Mouse (Mus musculus): Measurements from ENCODE around the gene Nkx2-3. TPM values are rescaled to one million over a fixed set of nuclear protein-coding genes. Genes with fewer than 3 reads are reported as not detected.
A peak's percentile ranks its signal among the peaks of the same experiment; 100 is the strongest.

Nkx2-3 gene
- polyA plus RNA-seq, 1 experiment from 2014 or later = 31.4 TPM

- Histone ChIP-seq H3K4me3 (replicated peaks) (peak overlapping the region; percentile 41), H3K27me3 (replicated peaks) (peaks cover 88% of the 10 kb centered on the region), H3K9ac (no peak overlapping the region), H3K36me3 (no peaks in the 10 kb centered on the region), H3K4me2 (peak overlapping the region; percentile 52), H3K4me1 (peaks cover 24% of the 10 kb centered on the region), H3K27ac (no peak overlapping the region), H3K9me3 (no peaks in the 10 kb centered on the region)
- ATAC-seq (ENCODE audit: insufficient read depth, low FRiP score, low read depth) = no peak
- under 1% methylated on average over 92 of the region's 92 CpGs for WGBS
Observed at GRCm38 (mm10) chr19:43614341-43615073, 2.4 kb downstream of the Nkx2-3 start.

- Histone ChIP-seq H3K4me2 (peak overlapping the region; percentile 52), H3K9ac (no peak overlapping the region), H3K4me1 (peaks cover 24% of the 10 kb centered on the region), H3K27me3 (replicated peaks) (peaks cover 89% of the 10 kb centered on the region), H3K36me3 (no peaks in the 10 kb centered on the region), H3K27ac (no peak overlapping the region), H3K4me3 (replicated peaks) (peak overlapping the region; percentile 41), H3K9me3 (no peaks in the 10 kb centered on the region)
- 2% methylated on average over 19 of the region's 20 CpGs for WGBS
- ATAC-seq (ENCODE audit: insufficient read depth, low FRiP score, low read depth) = no peak
Observed at GRCm38 (mm10) chr19:43615074-43615445, 2.9 kb downstream of the Nkx2-3 start.

- Histone ChIP-seq H3K9ac (0 out of 2 replicates have a peak overlapping the region, but pooled peaks have one; percentile 0), H3K27me3 (replicated peaks) (peaks cover 96% of the 10 kb centered on the region), H3K27ac (0 out of 2 replicates have a peak overlapping the region, but pooled peaks have one; percentile 4), H3K9me3 (no peaks in the 10 kb centered on the region), H3K4me1 (peaks cover 24% of the 10 kb centered on the region), H3K36me3 (no peaks in the 10 kb centered on the region), H3K4me3 (replicated peaks) (peak overlapping the region; percentile 41), H3K4me2 (peak overlapping the region; percentile 52)
- no peak for ATAC-seq (ENCODE audit: insufficient read depth, low FRiP score, low read depth)
- 3% methylated on average over 33 of the region's 34 CpGs for WGBS
Observed at GRCm38 (mm10) chr19:43615571-43616414, 3.7 kb downstream of the Nkx2-3 start.

GRCm38 (mm10) chr19:43616415-43616861 lies 4.3 kb downstream of the Nkx2-3 start:
- H3K9ac ChIP-seq = no peak overlapping the region
- under 1% methylated on average over 35 of the region's 35 CpGs for WGBS
- H3K9me3 ChIP-seq = no peaks in the 10 kb centered on the region
- 0 out of 2 replicates have a peak overlapping the region, but pooled peaks have one; percentile 4 for H3K27ac ChIP-seq
- H3K4me2 ChIP-seq = peak overlapping the region; percentile 52
- H3K4me3 ChIP-seq (replicated peaks) = peak overlapping the region; percentile 41
- peaks cover 95% of the 10 kb centered on the region for H3K27me3 ChIP-seq (replicated peaks)
- no peaks in the 10 kb centered on the region for H3K36me3 ChIP-seq
- peaks cover 24% of the 10 kb centered on the region for H3K4me1 ChIP-seq
- no peak for ATAC-seq (ENCODE audit: insufficient read depth, low FRiP score, low read depth)

- peaks cover 24% of the 10 kb centered on the region for H3K4me1 ChIP-seq
- peak overlapping the region; percentile 41 for H3K4me3 ChIP-seq (replicated peaks)
- H3K9me3 ChIP-seq = no peaks in the 10 kb centered on the region
- peaks cover 95% of the 10 kb centered on the region for H3K27me3 ChIP-seq (replicated peaks)
- H3K9ac ChIP-seq = no peak overlapping the region
- peak overlapping the region; percentile 52 for H3K4me2 ChIP-seq
- under 1% methylated on average over 12 of the region's 12 CpGs for WGBS
- ATAC-seq (ENCODE audit: insufficient read depth, low FRiP score, low read depth) = no peak
- no peaks in the 10 kb centered on the region for H3K36me3 ChIP-seq
- H3K27ac ChIP-seq = no peak overlapping the region
Observed at GRCm38 (mm10) chr19:43616889-43617288, 4.8 kb downstream of the Nkx2-3 start.

GRCm38 (mm10) chr19:43617761-43618349 lies 5.7 kb downstream of the Nkx2-3 start:
- peaks cover 16% of the 10 kb centered on the region; the same call in 1 of the 2 replicates for H3K4me1 ChIP-seq
- peaks cover 94% of the 10 kb centered on the region for H3K27me3 ChIP-seq (replicated peaks)
- no peak overlapping the region for H3K4me2 ChIP-seq
- no peak overlapping the region for H3K4me3 ChIP-seq (replicated peaks)
- no peak overlapping the region for H3K9ac ChIP-seq
- no peak overlapping the region for H3K27ac ChIP-seq
- H3K9me3 ChIP-seq = no peaks in the 10 kb centered on the region
- 48% methylated on average over 10 of the region's 10 CpGs for WGBS
- ATAC-seq (ENCODE audit: insufficient read depth, low FRiP score, low read depth) = no peak
- H3K36me3 ChIP-seq = no peaks in the 10 kb centered on the region

GRCm38 (mm10) chr19:43618505-43619030 lies 6.4 kb downstream of the Nkx2-3 start:
- Histone ChIP-seq H3K4me2 (no peak overlapping the region), H3K27ac (no peak overlapping the region), H3K4me3 (replicated peaks) (no peak overlapping the region), H3K27me3 (replicated peaks) (peaks cover 93% of the 10 kb centered on the region), H3K4me1 (peaks cover 15% of the 10 kb centered on the region; the same call in 1 of the 2 replicates), H3K9me3 (no peaks in the 10 kb centered on the region), H3K9ac (no peak overlapping the region), H3K36me3 (no peaks in the 10 kb centered on the region)
- WGBS = 5% methylated on average over 5 of the region's 5 CpGs
- no peak for ATAC-seq (ENCODE audit: insufficient read depth, low FRiP score, low read depth)

- no peak for ATAC-seq (ENCODE audit: insufficient read depth, low FRiP score, low read depth)
- 12% methylated on average over 18 of the region's 18 CpGs for WGBS
- Histone ChIP-seq H3K27ac (no peak overlapping the region), H3K4me3 (replicated peaks) (no peak overlapping the region), H3K27me3 (replicated peaks) (peaks cover 82% of the 10 kb centered on the region), H3K9me3 (no peaks in the 10 kb centered on the region), H3K4me1 (peaks cover 9% of the 10 kb centered on the region; the same call in 1 of the 2 replicates), H3K9ac (no peak overlapping the region), H3K36me3 (no peaks in the 10 kb centered on the region), H3K4me2 (no peak overlapping the region)
Observed at GRCm38 (mm10) chr19:43619916-43620479, 7.9 kb downstream of the Nkx2-3 start.

GRCm38 (mm10) chr19:43623913-43624312 lies 11.8 kb downstream of the Nkx2-3 start:
- H3K36me3 ChIP-seq = no peaks in the 10 kb centered on the region
- no peak overlapping the region for H3K9ac ChIP-seq
- WGBS = 50% methylated on average over 4 of the region's 4 CpGs
- no peaks in the 10 kb centered on the region for H3K4me1 ChIP-seq
- peaks cover 45% of the 10 kb centered on the region for H3K27me3 ChIP-seq (replicated peaks)
- no peak overlapping the region for H3K27ac ChIP-seq
- H3K9me3 ChIP-seq = no peaks in the 10 kb centered on the region
- H3K4me3 ChIP-seq (replicated peaks) = no peak overlapping the region
- no peak for ATAC-seq (ENCODE audit: insufficient read depth, low FRiP score, low read depth)
- no peak overlapping the region for H3K4me2 ChIP-seq

GRCm38 (mm10) chr19:43626160-43626559 lies 14.0 kb downstream of the Nkx2-3 start:
- H3K4me3 ChIP-seq (replicated peaks) = no peak overlapping the region
- H3K4me2 ChIP-seq = no peak overlapping the region
- H3K9me3 ChIP-seq = no peaks in the 10 kb centered on the region
- H3K27me3 ChIP-seq (replicated peaks) = peaks cover 28% of the 10 kb centered on the region
- ATAC-seq (ENCODE audit: insufficient read depth, low FRiP score, low read depth) = no peak
- no peak overlapping the region for H3K9ac ChIP-seq
- no peak overlapping the region for H3K27ac ChIP-seq
- no peaks in the 10 kb centered on the region for H3K4me1 ChIP-seq
- WGBS = 23% methylated on average over 3 of the region's 3 CpGs
- no peaks in the 10 kb centered on the region for H3K36me3 ChIP-seq

- H3K27me3 ChIP-seq (replicated peaks) = peaks cover 18% of the 10 kb centered on the region
- ATAC-seq (ENCODE audit: insufficient read depth, low FRiP score, low read depth) = no peak
- H3K36me3 ChIP-seq = no peaks in the 10 kb centered on the region
- H3K4me2 ChIP-seq = no peak overlapping the region
- no peak overlapping the region for H3K9ac ChIP-seq
- WGBS = 88% methylated on average over 3 of the region's 3 CpGs
- H3K4me1 ChIP-seq = no peaks in the 10 kb centered on the region
- H3K4me3 ChIP-seq (replicated peaks) = no peak overlapping the region
- no peak overlapping the region for H3K27ac ChIP-seq
- H3K9me3 ChIP-seq = no peaks in the 10 kb centered on the region
Observed at GRCm38 (mm10) chr19:43627345-43627744, 15.2 kb downstream of the Nkx2-3 start.
